Mouse (Mus musculus) right cerebral cortex, postnatal 14 days (tissue): ENCODE data around the gene Mprip.
A peak's percentile ranks its signal among the peaks of the same experiment; 100 is the strongest.
"Not testable (repeated sequence)": the region's sequence is repeated elsewhere in the genome, so short reads cannot be mapped to it uniquely, and the experiment has no call there.

Experiments
- DNase-seq: peaks from one replicate; pipeline ENCODE4 v3.0.0; 2022

Gene Mprip

DNA sequence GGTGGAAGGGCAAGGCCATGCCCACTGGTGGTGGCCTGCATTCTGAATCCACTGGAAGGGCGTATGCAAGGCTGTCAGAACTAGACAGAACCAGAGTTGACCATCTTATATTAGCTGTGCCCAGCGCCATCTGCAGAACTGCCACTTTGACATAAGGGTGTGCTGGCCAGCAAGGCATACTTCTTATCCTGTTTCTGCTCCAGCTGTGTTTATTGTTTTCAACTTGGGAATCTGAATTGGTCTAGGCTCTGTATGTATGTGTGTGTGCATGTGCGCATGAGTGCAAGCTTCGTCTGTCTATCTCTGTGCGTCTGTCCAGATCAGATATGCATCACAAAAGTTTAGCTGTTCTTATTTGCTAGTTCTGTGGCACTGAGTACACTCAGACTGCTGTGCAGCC is 58.1 kb downstream of the Mprip start:
- DNase-seq, result no peak

DNA sequence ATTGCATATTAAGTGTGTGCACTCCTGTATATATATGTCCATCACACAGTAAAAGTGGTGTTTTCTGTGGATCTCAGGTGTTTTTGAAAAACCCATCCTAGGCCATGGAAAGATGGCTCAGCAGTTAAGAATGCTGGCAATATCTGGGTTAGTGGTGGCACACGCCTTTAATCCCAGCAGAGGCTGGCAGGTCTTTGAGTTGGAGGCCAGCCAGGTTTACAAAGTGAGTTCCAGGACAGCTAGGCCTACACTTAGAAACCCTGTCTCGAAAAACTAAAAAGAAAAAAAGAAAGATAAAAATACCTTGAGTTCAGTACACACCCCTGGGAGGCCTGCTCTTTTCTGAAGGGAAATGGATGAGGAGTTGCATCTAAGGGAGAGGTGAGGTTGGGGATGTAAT is 60.3 kb downstream of the Mprip start:
- no peak for DNase-seq

DNA sequence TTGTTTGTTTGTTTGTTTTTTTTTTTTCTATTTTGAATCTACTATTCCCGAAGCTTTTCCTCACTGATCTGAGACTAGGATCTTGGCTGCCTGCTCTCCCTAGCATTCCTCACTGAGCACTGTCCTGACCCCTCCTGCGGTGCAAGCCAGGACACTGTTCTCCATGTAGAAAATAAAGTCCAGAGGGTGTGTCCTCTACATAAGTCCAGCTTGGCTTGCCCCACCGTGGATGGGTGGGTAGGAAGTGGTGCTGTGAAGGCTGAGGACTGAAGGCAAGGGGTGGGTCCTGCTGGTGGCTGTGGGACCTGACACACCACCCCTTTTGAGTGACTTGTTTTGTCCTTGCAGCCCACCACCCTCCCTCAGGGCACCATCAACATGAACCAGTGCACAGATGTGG is 66.1 kb downstream of the Mprip start:
- no peak for DNase-seq

DNA sequence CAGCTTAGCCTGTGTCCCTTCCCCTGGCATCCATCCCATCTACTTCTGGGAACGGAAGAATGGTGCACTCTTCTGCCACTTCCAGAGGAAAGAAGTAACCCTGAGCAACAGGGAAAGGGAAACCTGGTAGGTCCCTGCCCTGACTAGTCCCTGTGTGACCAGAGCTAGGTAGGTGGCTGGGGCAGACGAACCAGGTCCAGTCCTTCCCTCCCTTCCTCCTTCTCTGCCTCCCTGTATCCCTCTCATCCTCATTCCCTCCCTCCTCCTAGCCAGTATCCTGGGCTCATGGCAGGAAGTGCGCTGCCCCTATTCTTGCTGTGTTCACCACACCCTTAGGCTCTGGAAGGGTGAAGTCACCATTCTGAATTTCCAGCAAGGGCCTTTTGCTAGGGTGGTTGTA is 70.7 kb downstream of the Mprip start:
- DNase-seq, result no peak

DNA sequence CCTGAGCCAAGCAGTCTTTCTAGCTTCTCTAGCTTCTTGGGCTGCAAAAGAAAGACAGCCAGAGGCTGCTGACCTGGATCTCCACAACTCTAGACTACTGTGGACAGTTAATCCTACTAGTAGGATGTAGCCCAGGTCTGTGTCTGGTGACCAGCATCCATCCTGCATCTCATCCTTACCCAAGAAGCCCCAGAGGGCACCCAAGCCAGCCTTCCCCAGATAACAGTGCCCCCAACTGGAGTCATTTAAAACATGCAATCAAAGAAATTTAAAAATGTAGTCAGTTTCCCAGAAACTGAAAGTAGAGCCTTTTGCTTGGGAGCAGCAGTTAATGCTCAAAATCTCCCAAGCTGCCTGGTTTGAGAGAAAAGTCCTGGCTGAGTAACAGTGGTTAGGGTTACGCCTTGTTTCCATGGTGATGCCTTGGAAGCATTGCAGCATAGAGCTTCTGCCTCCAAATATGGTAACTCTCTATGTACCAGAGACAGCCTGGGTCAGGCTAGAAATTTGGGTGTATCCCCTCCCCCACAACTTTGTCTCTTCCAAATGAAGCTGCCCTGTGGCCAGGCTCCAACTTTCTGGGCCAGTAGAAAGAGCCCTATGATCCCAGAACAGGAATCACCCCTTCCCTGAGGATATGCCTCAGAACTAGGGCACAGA is 71.4 kb downstream of the Mprip start:
- DNase-seq, result no peak

DNA sequence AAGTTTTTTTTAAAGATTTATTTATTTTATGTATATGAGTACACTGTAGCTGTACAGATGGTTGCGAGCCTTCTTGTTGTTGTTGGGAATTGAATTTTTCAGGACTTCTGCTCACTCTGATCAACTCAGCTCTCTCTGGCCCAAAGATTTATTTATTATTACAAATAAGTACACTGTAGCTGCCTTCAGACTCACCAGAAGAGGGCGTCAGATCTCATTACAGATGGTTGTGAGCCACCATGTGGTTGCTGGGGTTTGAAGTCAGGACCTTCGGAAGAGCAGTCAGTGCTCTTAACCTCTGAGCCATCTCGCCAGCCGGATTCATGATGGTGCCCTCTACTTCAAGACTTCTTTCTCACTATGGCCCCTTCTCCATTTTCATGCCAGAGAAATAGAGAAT is 72.5 kb downstream of the Mprip start:
- not testable (repeated sequence) for DNase-seq

DNA sequence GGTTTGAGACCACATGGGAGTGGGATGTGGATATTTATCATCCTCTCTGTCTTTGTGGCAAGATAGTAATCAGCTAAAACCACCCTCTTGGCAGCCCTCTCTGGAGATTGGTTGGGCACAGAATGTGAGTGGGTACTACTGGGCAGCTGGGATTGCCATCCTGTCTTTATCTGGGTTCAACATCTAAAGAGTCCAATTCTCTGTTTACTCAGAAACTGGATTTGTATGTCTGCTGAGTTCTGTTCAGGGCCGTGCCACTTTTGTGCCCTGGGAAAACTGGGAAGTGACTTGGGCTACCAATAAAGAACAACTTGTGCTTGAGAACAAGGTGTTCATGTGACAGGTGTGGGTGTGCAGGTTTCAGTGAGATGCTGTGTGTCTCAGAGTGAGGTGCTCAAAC is 73.2 kb downstream of the Mprip start:
- DNase-seq, result no peak

DNA sequence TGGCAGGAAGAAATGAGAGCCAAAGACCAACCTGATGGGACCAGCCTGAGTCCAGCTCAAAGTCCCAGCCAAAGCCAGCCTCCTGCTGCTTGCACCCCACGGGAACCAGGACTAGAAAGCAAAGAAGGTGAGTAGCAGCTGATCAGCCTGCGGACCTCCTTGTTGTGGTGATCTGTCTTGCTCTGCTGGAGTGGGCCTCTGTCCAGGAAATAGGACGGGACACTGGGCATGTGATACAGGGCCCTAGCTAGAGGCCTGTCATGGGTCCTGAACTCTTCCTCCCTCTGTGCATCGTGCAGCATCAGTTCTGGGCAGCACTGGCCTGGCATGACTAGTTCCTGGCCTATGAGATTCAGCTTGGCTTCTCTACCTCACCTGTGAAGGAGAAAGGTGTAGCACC is 74.8 kb downstream of the Mprip start:
- not testable (repeated sequence) for DNase-seq

DNA sequence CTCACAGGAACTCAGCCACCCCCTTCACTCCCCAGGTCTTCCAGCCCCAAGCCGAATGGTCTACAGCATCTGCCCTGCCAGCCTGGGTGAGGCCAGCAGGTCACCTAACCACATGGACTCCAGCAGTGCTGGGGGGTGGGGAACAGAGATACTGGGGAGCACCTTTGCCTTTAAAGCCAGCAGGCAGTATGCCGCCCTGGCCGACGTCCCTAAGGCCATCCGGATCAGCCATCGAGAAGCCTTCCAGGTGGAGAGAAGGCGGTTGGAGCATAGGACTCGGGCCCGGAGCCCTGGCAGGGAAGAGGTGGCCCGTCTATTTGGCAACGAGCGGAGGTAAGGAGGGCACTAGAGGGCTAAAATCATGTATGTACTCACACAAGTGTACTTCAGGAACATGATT is 76.1 kb downstream of the Mprip start:
- DNase-seq, result no peak

DNA sequence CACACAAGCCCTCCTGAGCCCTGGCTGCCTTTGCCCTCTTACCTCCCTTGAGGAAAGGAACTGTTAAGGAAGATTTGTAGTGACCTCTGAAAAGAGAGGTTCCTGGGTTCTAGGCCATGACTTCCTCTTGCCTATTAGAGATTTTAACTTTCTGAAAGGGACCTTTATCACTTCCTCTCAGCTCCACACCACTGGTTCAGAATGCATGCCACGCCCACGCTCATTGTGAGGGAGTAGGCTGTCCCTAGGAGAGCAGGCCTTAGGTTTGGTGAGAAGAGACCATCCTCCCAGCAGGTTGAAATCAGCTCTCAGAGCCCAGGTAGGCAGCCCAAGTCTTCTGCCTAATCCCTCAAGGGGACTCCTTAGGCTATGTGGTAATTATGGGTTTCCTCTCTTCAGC is 78.9 kb downstream of the Mprip start:
- DNase-seq, result no peak

DNA sequence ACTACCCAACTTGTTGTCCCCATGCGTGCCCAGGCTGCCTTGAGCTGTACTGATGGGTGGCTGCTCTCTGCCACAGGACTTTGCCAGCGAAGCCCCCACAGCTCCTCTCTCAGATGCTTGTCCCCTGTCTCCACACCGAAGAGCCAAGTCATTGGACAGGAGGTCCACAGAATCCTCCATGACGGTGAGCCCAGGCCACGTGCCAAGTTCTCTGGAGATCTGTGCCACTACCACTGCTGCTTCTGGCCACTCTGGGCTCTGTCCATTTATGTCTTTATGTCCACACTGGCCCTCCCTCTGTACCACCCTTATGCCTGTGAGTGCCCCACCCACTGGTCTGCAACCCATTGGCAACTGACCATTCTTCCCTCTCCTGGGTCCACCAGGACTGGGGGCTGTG is 80.8 kb downstream of the Mprip start:
- DNase-seq, result no peak

DNA sequence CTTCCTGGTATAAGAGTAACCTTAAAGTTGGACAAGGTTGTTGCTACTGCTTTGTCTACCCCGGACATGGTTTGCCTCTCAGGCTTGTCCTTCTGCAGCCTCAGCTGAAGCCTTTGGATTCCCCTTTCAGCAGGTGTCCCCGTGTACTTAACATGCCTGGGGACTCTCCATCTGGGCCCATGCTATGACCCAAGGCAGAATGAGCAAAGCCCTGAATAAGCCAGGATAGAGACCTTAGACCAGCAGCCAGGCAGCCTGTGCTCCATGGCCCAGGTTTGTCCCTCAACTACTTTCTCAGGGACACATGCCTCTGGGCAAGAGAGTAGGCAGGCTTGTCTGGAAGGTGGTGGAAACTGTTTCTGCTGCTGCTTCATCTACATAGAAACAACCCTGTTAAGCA is 82.2 kb downstream of the Mprip start:
- no peak for DNase-seq

DNA sequence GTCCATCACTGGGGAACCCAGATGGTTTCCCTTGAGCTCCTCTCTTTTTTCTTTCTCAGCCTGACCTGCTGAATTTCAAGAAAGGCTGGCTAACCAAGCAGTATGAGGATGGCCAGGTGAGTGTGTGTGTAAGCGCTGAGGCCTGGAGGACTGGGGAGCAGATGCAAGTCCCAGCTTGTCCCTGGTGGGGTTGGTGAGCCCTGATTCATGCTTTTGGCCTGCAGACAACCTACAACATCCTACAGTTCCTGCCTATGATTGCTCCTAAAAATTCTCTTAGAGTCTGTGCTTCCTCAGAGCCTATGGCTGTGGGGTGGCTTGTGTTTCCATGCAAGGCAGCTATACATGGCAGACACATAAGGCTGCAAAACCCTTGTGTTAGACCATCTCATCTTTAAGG is 82.6 kb downstream of the Mprip start:
- no peak for DNase-seq

DNA sequence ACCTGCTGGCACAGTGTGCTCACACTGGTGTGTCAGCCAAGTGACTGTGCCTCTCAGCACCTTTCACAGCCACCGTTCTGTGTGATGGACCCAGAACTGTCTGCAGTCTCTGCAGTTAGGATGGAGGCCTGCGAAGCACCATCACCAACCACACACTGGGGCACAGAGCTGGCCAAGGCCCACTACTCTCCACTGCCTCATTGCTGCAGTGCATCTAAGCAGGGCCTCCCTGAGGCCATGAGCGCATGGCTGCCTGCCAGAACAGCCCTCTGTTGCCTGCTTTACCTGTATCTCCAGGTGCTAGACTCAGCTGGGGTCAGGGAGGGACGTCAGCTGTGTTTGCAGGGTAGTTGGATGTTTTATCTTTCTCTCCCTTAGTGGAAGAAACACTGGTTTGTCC is 83.3 kb downstream of the Mprip start:
- no peak for DNase-seq

DNA sequence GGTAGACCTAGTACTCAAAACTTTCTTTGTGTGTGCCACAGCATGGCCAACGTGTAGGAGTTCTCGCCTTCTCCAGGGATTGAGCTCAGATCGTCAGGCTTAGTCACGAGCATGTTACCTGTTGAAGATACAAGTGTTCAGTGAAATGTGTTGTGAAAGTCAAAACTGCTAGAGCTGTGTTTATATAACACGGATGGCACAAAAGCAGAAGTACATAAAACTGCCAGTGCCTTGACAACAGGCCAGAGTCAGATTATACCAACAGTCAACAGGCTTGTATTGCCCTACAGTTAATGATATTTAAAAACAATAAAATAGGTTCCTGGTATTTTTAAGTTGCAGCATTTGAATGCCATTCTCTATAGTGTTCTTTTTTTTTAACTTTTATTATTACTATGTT is 84.7 kb downstream of the Mprip start:
- no peak for DNase-seq

DNA sequence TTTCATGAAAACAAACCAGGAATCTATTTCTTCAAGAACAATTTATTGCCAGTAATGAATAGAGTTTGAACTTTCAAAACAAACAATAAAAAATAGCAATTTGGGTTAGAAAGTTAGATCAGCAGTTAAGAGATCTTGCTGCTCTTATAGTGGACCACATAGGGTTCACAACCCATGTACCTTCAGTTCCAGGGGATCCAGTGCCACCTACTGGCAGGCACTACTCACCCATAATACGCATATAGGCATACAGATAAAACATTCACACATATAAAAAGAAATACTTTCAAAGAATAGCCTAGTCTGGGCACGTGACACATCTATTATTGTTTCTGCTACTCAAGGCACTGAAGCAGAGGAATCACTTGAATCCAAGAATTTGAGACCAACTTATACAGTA is 85.5 kb downstream of the Mprip start:
- DNase-seq, result peak; percentile 63

DNA sequence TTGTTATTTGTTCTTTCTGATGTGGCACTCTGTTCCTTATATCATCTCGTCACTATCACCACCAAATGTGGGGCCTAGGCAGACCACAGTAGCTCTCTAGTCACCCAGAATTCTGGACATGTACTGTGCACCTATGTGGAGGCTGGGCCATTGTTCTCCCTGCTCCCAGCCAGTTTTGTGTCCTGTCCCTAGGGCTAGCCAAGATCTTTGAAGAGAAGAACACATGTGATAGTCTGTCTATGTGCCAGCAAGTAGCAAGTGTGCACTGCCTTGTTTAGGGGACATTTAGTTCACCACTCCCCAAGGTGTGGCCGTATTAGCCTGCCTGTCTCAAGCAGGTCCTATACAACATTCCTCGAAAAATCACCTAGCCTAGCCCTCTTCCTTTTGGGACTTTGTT is 87.9 kb downstream of the Mprip start:
- no peak for DNase-seq

DNA sequence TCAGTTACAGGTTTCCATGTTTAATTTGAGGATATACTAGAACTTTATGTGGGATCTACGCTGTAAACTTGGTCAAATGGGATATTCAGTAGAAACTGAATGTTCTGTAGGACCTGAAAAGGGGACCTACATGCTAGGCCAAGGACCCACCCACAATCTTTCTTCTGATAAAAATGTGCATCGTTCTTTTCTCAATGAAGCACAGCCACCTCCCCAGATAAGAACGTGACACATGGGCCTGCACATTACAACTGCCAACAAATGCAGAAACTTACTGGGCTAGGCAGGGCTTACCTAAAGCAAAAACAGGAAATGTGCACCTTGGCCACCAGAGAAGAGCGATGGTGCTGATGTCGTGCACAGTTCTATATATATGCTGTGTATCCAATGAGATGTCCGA is 93.4 kb downstream of the Mprip start:
- no peak for DNase-seq

DNA sequence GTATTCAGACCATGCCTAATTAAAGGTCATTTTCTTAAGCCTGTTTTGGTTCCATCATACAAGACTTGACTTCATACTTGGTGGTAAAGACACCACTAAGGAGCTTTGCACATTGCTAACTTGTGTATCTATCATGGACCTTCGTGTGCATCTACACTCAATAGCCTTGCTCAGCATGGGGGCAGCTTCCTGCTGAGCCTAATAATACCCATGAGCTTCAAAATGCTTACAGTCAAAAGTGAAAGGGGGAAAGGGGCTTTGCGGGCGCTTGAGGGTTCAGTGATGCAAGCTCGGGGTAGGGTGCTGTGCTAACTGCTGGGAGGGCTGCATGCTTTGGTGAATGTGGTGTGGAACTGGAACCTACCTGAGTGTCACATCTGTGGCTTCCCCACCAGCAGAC is 95.2 kb downstream of the Mprip start:
- no peak for DNase-seq

DNA sequence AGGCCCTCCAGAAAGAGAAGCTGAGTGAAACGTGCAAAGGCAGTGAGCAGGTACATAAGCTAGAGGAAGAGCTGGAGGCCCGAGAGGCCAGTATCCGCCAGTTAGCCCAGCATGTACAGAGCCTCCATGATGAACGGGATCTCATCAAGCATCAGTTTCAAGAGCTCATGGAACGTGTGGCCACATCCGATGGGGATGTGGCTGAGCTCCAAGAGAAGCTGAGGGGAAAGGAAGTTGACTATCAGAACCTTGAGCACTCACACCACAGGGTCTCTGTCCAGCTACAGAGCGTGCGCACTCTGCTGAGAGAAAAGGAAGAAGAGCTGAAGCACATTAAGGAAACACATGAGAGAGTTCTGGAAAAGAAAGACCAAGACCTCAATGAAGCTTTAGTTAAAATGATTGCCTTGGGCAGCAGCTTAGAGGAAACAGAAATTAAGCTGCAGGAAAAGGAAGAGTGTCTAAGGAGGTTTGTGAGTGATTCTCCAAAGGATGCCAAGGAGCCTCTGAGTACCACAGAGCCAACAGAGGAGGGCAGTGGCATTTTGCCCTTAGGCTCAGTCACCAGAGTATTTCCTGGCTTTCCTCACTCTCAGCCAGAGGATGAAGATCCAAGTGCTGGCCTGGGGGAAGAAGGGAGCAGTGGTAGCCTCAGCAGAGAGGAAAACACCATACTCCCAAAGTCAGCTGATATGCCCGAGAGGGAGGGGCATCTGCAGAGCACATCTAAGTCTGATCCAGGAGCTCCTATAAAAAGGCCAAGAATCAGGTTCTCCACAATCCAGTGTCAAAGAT is 97.3 kb downstream of the Mprip start:
- DNase-seq, result no peak

DNA sequence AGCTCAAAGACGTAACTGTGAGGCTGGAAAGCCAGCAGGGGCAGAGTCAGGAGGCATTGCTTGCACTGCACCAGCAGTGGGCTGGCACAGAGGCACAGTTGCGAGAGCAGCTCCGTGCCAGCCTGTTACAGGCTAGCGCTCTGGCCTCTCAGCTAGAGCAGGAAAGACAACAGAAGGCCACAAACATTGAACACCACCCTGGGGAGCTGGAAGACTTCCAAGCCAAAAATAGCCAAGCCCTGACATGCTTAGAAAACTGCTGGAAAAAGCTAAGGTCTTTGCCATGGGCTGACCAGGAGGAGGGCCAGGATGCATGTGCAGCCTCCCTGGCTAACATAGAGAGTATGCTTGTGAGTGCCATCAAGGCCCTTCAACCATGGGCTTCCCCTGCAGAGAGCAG is 98.1 kb downstream of the Mprip start:
- peak; percentile 36 for DNase-seq

DNA sequence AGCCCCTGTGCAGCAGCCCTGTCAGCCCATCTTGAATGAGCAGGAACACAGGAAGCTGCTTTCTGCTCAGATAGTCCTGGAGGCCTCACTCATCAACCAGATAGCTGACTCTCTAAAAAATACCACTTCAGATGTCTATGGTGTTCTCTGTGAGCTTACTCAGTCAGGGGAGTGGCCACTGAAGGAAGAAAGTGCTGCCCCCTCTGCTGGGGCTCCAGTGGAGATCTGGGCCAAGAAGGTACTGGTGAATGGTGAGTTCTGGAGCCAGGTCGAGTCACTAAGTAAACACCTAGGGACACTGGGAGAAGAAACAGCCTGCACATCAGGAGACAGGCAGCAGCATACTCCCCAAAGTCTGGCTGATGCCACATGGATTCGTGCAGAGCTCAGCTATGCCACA is 98.5 kb downstream of the Mprip start:
- DNase-seq, result no peak

DNA sequence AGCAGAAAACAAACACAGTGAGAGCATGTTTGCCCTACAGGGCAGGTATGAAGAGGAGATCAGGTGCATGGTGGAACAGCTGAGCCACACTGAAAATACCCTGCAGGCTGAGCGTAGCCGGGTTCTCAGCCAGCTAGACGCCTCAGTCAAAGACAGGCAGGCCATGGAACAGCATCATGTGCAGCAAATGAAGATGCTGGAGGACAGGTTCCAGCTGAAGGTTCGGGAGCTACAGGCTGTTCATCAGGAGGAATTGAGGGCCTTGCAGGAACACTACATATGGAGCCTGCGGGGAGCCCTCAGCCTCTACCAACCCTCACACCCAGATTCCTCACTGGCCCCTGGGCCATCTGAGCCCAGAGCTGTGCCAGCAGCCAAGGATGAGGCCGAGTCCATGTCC is 99.7 kb downstream of the Mprip start:
- no peak for DNase-seq

DNA sequence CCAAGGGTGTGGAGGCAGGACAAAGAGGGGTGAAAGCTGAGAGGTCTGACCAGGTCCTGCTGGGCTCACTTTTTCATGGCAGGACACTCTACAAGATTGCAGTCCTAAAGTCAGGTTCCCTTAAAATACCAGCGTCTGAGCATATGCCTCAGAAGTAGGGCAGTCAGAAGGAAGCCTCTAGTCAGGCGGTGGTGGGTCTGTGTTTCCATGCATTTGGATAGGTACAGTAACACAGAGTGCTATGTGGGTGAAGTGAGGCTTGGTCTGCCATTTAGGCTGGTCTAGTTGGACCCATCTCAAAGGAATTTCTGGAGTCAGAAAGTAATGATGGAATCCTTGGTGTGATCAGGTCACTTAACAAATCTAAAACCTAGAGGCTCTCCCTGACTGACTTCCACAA is 108.2 kb downstream of the Mprip start:
- no peak for DNase-seq

DNA sequence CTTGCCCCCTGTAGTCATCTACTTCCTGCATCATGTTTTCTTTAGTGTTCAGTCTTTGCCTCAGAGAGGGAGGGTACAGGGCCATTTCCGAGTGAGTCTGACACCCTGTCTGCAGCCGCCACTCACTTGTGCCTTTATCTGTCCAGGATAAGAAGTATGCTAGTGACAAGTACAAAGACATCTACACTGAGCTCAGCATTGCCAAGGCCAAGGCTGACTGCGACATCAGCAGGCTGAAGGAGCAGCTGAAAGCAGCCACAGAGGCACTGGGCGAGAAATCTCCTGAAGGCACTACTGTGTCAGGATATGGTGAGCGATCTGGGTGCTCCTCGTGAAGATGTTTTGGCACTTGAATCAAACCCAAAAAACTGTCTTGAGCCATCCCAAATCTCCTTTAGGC is 108.6 kb downstream of the Mprip start:
- DNase-seq, result no peak
